Mouse (Mus musculus) E14TG2a.4 (cell line): ENCODE measurements at regions not wholly inside any gene's neighbourhood (a gene's known extent, or its start where the extent isn't known, plus 50 kb on each side); places are given as distances from the start of the nearest gene placed in this dataset.

Experiments used
- H3K27me3 ChIP-seq: 2 replicates; pipeline ENCODE4 v1.6.1; 2014; ENCODE audit warnings: low read length, control low read depth; ENCODE audit not compliant: insufficient read depth
- H3K36me3 ChIP-seq: 2 replicates; pipeline ENCODE4 v1.6.1; 2014; ENCODE audit warnings: low read length, control low read depth; ENCODE audit not compliant: insufficient read depth
- H3K4me1 ChIP-seq: replicated peaks from 2 replicates; pipeline ENCODE4 v1.6.1; 2014; ENCODE audit warnings: low read depth, low read length, control low read depth
- H3K4me3 ChIP-seq: replicated peaks from 2 replicates; pipeline ENCODE4 v1.5.1; 2014; ENCODE audit warnings: mild to moderate bottlenecking, low read length
- H3K9me3 ChIP-seq: 2 replicates; pipeline ENCODE4 v1.6.1; 2014; ENCODE audit warnings: low read length, control low read depth
- CTCF ChIP-seq: conservative IDR thresholded peaks from 2 replicates; pipeline ENCODE4 v1.5.1; 2014; ENCODE audit warnings: low read length
- NANOG ChIP-seq: IDR thresholded peaks from 2 replicates; pipeline ENCODE4 v1.6.1; 2014; ENCODE audit warnings: borderline replicate concordance, low read length, mixed read lengths
- POU5F1 ChIP-seq: IDR thresholded peaks from 2 replicates; pipeline ENCODE4 v1.6.1; 2014; ENCODE audit warnings: low read length, borderline replicate concordance

GRCm38 (mm10) chr6:50891205-50891526, 236.9 kb upstream of the Npvf start:
- no peaks in the 10 kb centered on the region; the same call in 1 of the 2 replicates for H3K27me3 ChIP-seq
- TF ChIP-seq POU5F1 (no peak), CTCF (no peak), NANOG (no peak)
- H3K36me3 ChIP-seq = no peaks in the 10 kb centered on the region
- no peaks in the 10 kb centered on the region for H3K9me3 ChIP-seq
- H3K4me1 ChIP-seq = no peaks in the 10 kb centered on the region; the same call in 1 of the 2 replicates
- no peak overlapping the region for H3K4me3 ChIP-seq

GRCm38 (mm10) chr6:50898792-50899191, 244.6 kb upstream of the Npvf start:
- H3K4me3 ChIP-seq = no peak overlapping the region
- no peaks in the 10 kb centered on the region for H3K4me1 ChIP-seq
- no peak for TF ChIP-seq POU5F1
- TF ChIP-seq NANOG = no peak
- no peak for TF ChIP-seq CTCF
- H3K36me3 ChIP-seq = no peaks in the 10 kb centered on the region
- peaks cover 20% of the 10 kb centered on the region for H3K9me3 ChIP-seq
- no peaks in the 10 kb centered on the region for H3K27me3 ChIP-seq

GRCm38 (mm10) chr6:50915166-50916030, 261.2 kb upstream of the Npvf start:
- no peaks in the 10 kb centered on the region for H3K27me3 ChIP-seq
- no peak for TF ChIP-seq POU5F1
- no peak for TF ChIP-seq NANOG
- H3K9me3 ChIP-seq = peaks cover 12% of the 10 kb centered on the region
- no peak overlapping the region for H3K4me3 ChIP-seq
- H3K4me1 ChIP-seq = no peaks in the 10 kb centered on the region
- no peaks in the 10 kb centered on the region for H3K36me3 ChIP-seq

GRCm38 (mm10) chr6:50918248-50918647, 264.0 kb upstream of the Npvf start:
- H3K27me3 ChIP-seq = no peaks in the 10 kb centered on the region

GRCm38 (mm10) chr6:50922235-50922634, 268.0 kb upstream of the Npvf start:
- no peaks in the 10 kb centered on the region for H3K27me3 ChIP-seq
- no peak overlapping the region for H3K4me3 ChIP-seq
- no peaks in the 10 kb centered on the region for H3K9me3 ChIP-seq
- no peaks in the 10 kb centered on the region for H3K36me3 ChIP-seq
- H3K4me1 ChIP-seq = no peaks in the 10 kb centered on the region
- no peak for TF ChIP-seq POU5F1
- no peak for TF ChIP-seq NANOG
- no peak for TF ChIP-seq CTCF

More at GRCm38 (mm10) chr6:50918248-50918647, 264.0 kb upstream of the Npvf start:
- no peak overlapping the region for H3K4me3 ChIP-seq
- no peaks in the 10 kb centered on the region for H3K4me1 ChIP-seq
- H3K9me3 ChIP-seq = peaks cover 12% of the 10 kb centered on the region
- TF ChIP-seq CTCF = no peak
- no peak for TF ChIP-seq POU5F1
- no peak for TF ChIP-seq NANOG
- H3K36me3 ChIP-seq = no peaks in the 10 kb centered on the region

GRCm38 (mm10) chr6:50924571-50924970, 270.3 kb upstream of the Npvf start:
- TF ChIP-seq POU5F1 = no peak
- no peak for TF ChIP-seq NANOG
- TF ChIP-seq CTCF = no peak
- no peaks in the 10 kb centered on the region for H3K36me3 ChIP-seq
- H3K27me3 ChIP-seq = no peaks in the 10 kb centered on the region
- H3K9me3 ChIP-seq = no peaks in the 10 kb centered on the region
- no peak overlapping the region for H3K4me3 ChIP-seq
- no peaks in the 10 kb centered on the region for H3K4me1 ChIP-seq

- Histone ChIP-seq H3K27me3 (no peaks in the 10 kb centered on the region), H3K9me3 (no peaks in the 10 kb centered on the region), H3K4me3 (no peak overlapping the region), H3K4me1 (no peaks in the 10 kb centered on the region), H3K36me3 (no peaks in the 10 kb centered on the region)
- TF ChIP-seq POU5F1 (no peak), NANOG (no peak), CTCF (no peak)
Observed at GRCm38 (mm10) chr6:50924998-50925397, 270.8 kb upstream of the Npvf start.

GRCm38 (mm10) chr6:50926313-50926712, 272.1 kb upstream of the Npvf start:
- TF ChIP-seq POU5F1 = no peak
- TF ChIP-seq CTCF = no peak
- no peak for TF ChIP-seq NANOG
- no peaks in the 10 kb centered on the region for H3K27me3 ChIP-seq

More at GRCm38 (mm10) chr6:50926313-50926712, 272.1 kb upstream of the Npvf start:
- Histone ChIP-seq H3K9me3 (no peaks in the 10 kb centered on the region), H3K36me3 (no peaks in the 10 kb centered on the region), H3K4me3 (no peak overlapping the region), H3K4me1 (no peaks in the 10 kb centered on the region)
